Mouse (Mus musculus) ES-Bruce4 (cell line): ENCODE measurements at regions not wholly inside any gene's neighbourhood (a gene's known extent, or its start where the extent isn't known, plus 50 kb on each side); places are given as distances from the start of the nearest gene placed in this dataset.

Experiments
- H3K27ac ChIP-seq: 2 replicates; pipeline ENCODE4 v1.5.1; 2012; ENCODE audit warnings: low read length, inconsistent platforms; ENCODE audit not compliant: insufficient read depth
- H3K27me3 ChIP-seq: 2 replicates; pipeline ENCODE4 v1.6.1; 2012; ENCODE audit warnings: mild to moderate bottlenecking, low read length, inconsistent platforms; ENCODE audit not compliant: control insufficient read depth, poor library complexity, insufficient read depth, severe bottlenecking
- H3K36me3 ChIP-seq: 2 replicates; pipeline ENCODE4 v1.6.1; 2012; ENCODE audit warnings: inconsistent platforms, mild to moderate bottlenecking, low read length, moderate library complexity; ENCODE audit not compliant: control insufficient read depth, poor library complexity, insufficient read depth, severe bottlenecking
- H3K4me1 ChIP-seq: one replicate; pipeline ENCODE4 v1.8.1; 2011; ENCODE audit warnings: low read length; ENCODE audit not compliant: control insufficient read depth, insufficient read depth
- H3K4me3 ChIP-seq: 2 replicates; pipeline ENCODE4 v1.5.1; 2011; ENCODE audit warnings: low read depth, mild to moderate bottlenecking, low read length
- H3K9ac ChIP-seq: 2 replicates; pipeline ENCODE4 v1.6.1; 2012; ENCODE audit warnings: low read depth, mild to moderate bottlenecking, inconsistent platforms; ENCODE audit not compliant: poor library complexity, severe bottlenecking
- H3K9me3 ChIP-seq: replicated peaks from 2 replicates; pipeline ENCODE4 v1.6.1; 2012; ENCODE audit warnings: mild to moderate bottlenecking, low read length, inconsistent platforms; ENCODE audit not compliant: control insufficient read depth, poor library complexity, insufficient read depth, severe bottlenecking
- CTCF ChIP-seq: IDR thresholded peaks from one replicate; pipeline ENCODE4 v1.8.1; 2011; ENCODE audit warnings: low read depth, low read length
- EP300 ChIP-seq: IDR thresholded peaks from 2 replicates; pipeline ENCODE4 v1.6.1; 2011; ENCODE audit warnings: low read depth, low read length; ENCODE audit not compliant: insufficient read depth
- POLR2A ChIP-seq: IDR thresholded peaks from one replicate; pipeline ENCODE4 v1.8.1; 2011; ENCODE audit warnings: low read length; ENCODE audit not compliant: insufficient read depth

DNA sequence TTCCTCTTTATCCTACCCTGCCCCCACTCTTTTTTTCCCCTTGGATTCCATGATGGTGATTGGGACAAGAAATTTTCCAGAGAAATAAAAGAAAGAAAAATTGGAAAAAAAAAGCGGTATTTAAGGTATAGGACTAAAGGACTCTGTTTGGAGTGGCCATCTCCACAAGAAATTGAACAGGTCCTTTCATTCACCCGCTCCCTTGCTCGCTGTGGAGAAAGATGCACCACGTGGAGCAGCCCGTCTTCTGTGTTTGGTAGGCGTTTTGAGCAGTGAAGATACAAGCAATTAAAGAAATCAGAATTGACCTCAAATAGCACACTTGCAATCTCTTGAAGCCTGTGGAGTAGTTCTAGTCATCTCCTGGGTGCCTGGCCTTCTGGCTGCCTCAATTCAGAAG, 126.3 kb upstream of the Atp11c start:
- no peaks in the 10 kb centered on the region for H3K36me3 ChIP-seq
- TF ChIP-seq EP300 (no peak), POLR2A (no peak), CTCF (no peak)
- H3K9ac ChIP-seq = no peak overlapping the region
- no peak overlapping the region; the same call in 1 of the 2 replicates for H3K27ac ChIP-seq
- no peaks in the 10 kb centered on the region for H3K9me3 ChIP-seq
- no peak overlapping the region for H3K4me3 ChIP-seq
- H3K4me1 ChIP-seq = no peaks in the 10 kb centered on the region
- H3K27me3 ChIP-seq = no peaks in the 10 kb centered on the region

GRCm38 (mm10) chrX:60718156-60718769, 125.8 kb upstream of the Atp11c start:
- H3K36me3 ChIP-seq = no peaks in the 10 kb centered on the region
- H3K4me3 ChIP-seq = peak overlapping the region; percentile 35; the same call in 1 of the 2 replicates
- no peak overlapping the region for H3K9ac ChIP-seq
- no peaks in the 10 kb centered on the region for H3K4me1 ChIP-seq
- no peaks in the 10 kb centered on the region for H3K27me3 ChIP-seq
- H3K27ac ChIP-seq = no peak overlapping the region
- no peaks in the 10 kb centered on the region for H3K9me3 ChIP-seq
- TF ChIP-seq CTCF = no peak
- 0 out of 2 replicates have a peak, but pooled peaks have one; percentile 42 for TF ChIP-seq EP300

- H3K9me3 ChIP-seq = no peaks in the 10 kb centered on the region
- TF ChIP-seq CTCF (no peak), POLR2A (no peak), EP300 (no peak)
- H3K36me3 ChIP-seq = no peaks in the 10 kb centered on the region
- H3K9ac ChIP-seq = no peak overlapping the region
- no peak overlapping the region for H3K27ac ChIP-seq
- H3K4me3 ChIP-seq = no peak overlapping the region
- H3K4me1 ChIP-seq = no peaks in the 10 kb centered on the region
- no peaks in the 10 kb centered on the region for H3K27me3 ChIP-seq
These were observed 88.7 kb upstream of the Atp11c start for GRCm38 (mm10) chrX:60681036-60681706.

- no peaks in the 10 kb centered on the region for H3K9me3 ChIP-seq
- TF ChIP-seq CTCF (no peak), EP300 (no peak), POLR2A (no peak)
- no peak overlapping the region for H3K4me3 ChIP-seq
- H3K4me1 ChIP-seq = no peaks in the 10 kb centered on the region
- H3K27ac ChIP-seq = no peak overlapping the region
- H3K27me3 ChIP-seq = no peaks in the 10 kb centered on the region
- H3K36me3 ChIP-seq = no peaks in the 10 kb centered on the region
- H3K9ac ChIP-seq = no peak overlapping the region
These were observed 52.3 kb upstream of the Atp11c start for GRCm38 (mm10) chrX:60644726-60645318.
